Mouse (Mus musculus) small intestine, adult 2 months (tissue): ENCODE results near the gene Psmb10.
A peak's percentile ranks its signal among the peaks of the same experiment; 100 is the strongest.

ENCODE experiments used
- CTCF ChIP-seq: fragments of 200-500 bp; IDR thresholded peaks from 2 replicates; pipeline ENCODE4 v1.5.1; 2012; ENCODE audit warnings: low read depth, mild to moderate bottlenecking, control low read depth, inconsistent platforms, low read length, moderate library complexity, mixed read lengths; ENCODE audit not compliant: insufficient replicate concordance, insufficient read length; ENCODE audit errors: extremely low read depth
- POLR2A ChIP-seq: fragments of 200-500 bp; IDR thresholded peaks from 2 replicates; pipeline ENCODE4 v1.6.1; 2012; ENCODE audit warnings: low read depth, mild to moderate bottlenecking, control low read depth, inconsistent platforms, low read length, moderate library complexity

GRCm38 (mm10) chr8:105900180-105900940 lies 37.9 kb downstream of the Psmb10 start, which contains the start of gene Pskh1:
- peak; percentile 70 for TF ChIP-seq POLR2A
- no peak for TF ChIP-seq CTCF
